Mouse (Mus musculus) ES-E14 (cell line): ENCODE measurements around the gene Gramd2. TPM values are rescaled to one million over a fixed set of nuclear protein-coding genes. Genes with fewer than 3 reads are reported as not detected.
A peak's percentile ranks its signal among the peaks of the same experiment; 100 is the strongest.

Experiments used
- DNase-seq: peaks from one replicate; pipeline ENCODE4 v3.0.0-alpha.2; 2013; ENCODE audit warnings: low read depth, low spot score
- H3K27ac ChIP-seq: 2 replicates; pipeline ENCODE4 v1.5.1; 2012; ENCODE audit warnings: low read depth, mild to moderate bottlenecking, low read length, moderate library complexity, mixed read lengths; ENCODE audit not compliant: poor library complexity, insufficient read depth, severe bottlenecking
- H3K36me3 ChIP-seq: 2 replicates; pipeline ENCODE4 v1.6.1; 2012; ENCODE audit warnings: mild to moderate bottlenecking, low read length, moderate library complexity, mixed read lengths; ENCODE audit not compliant: control insufficient read depth, poor library complexity, insufficient read depth, severe bottlenecking
- H3K4me1 ChIP-seq, 2 experiments: fragments of 150-350 bp in 1 of 2; sonication (generic) in 1 of 2; 2 replicates each; pipeline ENCODE4 v1.6.1; 2012; ENCODE audit warnings: low read length in 2 of 2, mild to moderate bottlenecking in 1 of 2, mixed read lengths in 1 of 2; ENCODE audit not compliant: control insufficient read depth in 2 of 2, insufficient read depth in 2 of 2, poor library complexity in 1 of 2
- H3K4me3 ChIP-seq, 2 experiments: fragments of 150-350 bp in 1 of 2; sonication (generic) in 1 of 2; 2 replicates each; pipeline ENCODE4 v1.5.1; 2012; ENCODE audit warnings: low read length in 2 of 2, low read depth in 1 of 2, mild to moderate bottlenecking in 1 of 2, mixed read lengths in 1 of 2; ENCODE audit not compliant: insufficient read depth in 1 of 2, poor library complexity in 1 of 2, severe bottlenecking in 1 of 2
- H3K9ac ChIP-seq: 2 replicates; pipeline ENCODE4 v1.6.1; 2012; ENCODE audit warnings: low read depth, mild to moderate bottlenecking, low read length, mixed read lengths; ENCODE audit not compliant: poor library complexity, insufficient read depth, severe bottlenecking
- H3K9me3 ChIP-seq: fragments of 150-350 bp; sonication (generic); 2 replicates; pipeline ENCODE4 v1.6.1; 2012; ENCODE audit warnings: low read depth, mild to moderate bottlenecking, low read length; ENCODE audit not compliant: control insufficient read depth, insufficient read depth
- CHD2 ChIP-seq: IDR thresholded peaks from 2 replicates; pipeline ENCODE4 v1.6.1; 2014; ENCODE audit warnings: mild to moderate bottlenecking, low read depth, low read length, inconsistent platforms
- HCFC1 ChIP-seq: IDR thresholded peaks from 2 replicates; pipeline ENCODE4 v1.6.1; 2012; ENCODE audit warnings: low read length, inconsistent platforms, borderline replicate concordance; ENCODE audit not compliant: insufficient read depth
- MAFK ChIP-seq: IDR thresholded peaks from 2 replicates; pipeline ENCODE4 v1.6.1; 2014; ENCODE audit warnings: mild to moderate bottlenecking, low read depth, low read length, inconsistent platforms; ENCODE audit not compliant: insufficient read depth
- ZC3H11A ChIP-seq: IDR thresholded peaks from 2 replicates; pipeline ENCODE4 v1.6.1; 2012; ENCODE audit warnings: low read depth, mild to moderate bottlenecking, inconsistent platforms, low read length, borderline replicate concordance
- ZNF384 ChIP-seq: IDR thresholded peaks from 2 replicates; pipeline ENCODE4 v1.6.1; 2012; ENCODE audit warnings: low read depth, low read length, inconsistent platforms
- in situ Hi-C, 2 experiments: fragments of 600-800 bp; cut with MboI; formaldehyde crosslinking; loops; one replicate each; pipeline ENCODE4 v1.15.1; 2025; ENCODE audit warnings: low sequenced_read_pairs in 2 of 2, inconsistent platforms in 1 of 2; ENCODE audit not compliant: unreplicated experiment in 2 of 2
- total RNA-seq: library from RNA; depleted of rRNA; stranded (reverse); fragments of 300-350 nt; gene quantifications from 2 replicates; pipeline ENCODE4 v1.2.3, GENCODE M21; 2012

Gene Gramd2
- total RNA-seq, 1 experiment: 3.5 TPM

GRCm38 (mm10) chr9:59656635-59657617 is 23.0 kb upstream of the Gramd2 start:
- Histone ChIP-seq H3K27ac (peak overlapping the region; percentile 91), H3K4me1 (peaks cover 0 to 17% of the 10 kb centered on the region in 2 experiments; a peak in 3 of 4 replicates), H3K36me3 (peaks cover 37% of the 10 kb centered on the region), H3K9me3 (no peaks in the 10 kb centered on the region), H3K9ac (peak overlapping the region; percentile 98), H3K4me3 (peak overlapping the region; percentile 88 to 90)
- DNase-seq: peak; percentile 92
- no peak; the same call in 1 of the 2 replicates for TF ChIP-seq HCFC1
- TF ChIP-seq MAFK: peak; percentile 43; the same call in 1 of the 2 replicates
- TF ChIP-seq ZNF384: no peak
- no peak for TF ChIP-seq ZC3H11A
- no peak; the same call in 1 of the 2 replicates for TF ChIP-seq CHD2
- in situ Hi-C loops: no loop called here

DNA sequence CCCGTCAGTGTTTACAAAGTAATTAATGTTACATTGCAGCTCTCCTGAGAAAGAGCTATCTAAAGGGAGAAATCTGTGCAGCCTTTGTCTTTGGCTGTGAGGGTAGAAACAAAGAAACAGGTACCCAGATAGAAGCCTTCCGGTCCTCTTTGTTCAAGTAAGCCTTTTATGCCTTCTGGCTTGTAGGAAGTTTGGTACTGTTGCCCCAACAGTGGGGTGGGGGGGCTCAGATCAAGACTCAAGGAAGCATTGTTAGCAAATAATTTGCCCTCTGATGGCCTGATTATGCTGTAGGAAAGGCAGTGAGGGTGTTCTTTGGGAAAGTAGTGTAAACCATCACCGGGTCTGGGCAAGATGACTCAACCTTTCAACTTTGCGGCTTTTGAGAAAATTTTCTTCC is 21.8 kb upstream of the Gramd2 start:
- Histone ChIP-seq H3K27ac (peak overlapping the region; percentile 91; the same call in 1 of the 2 replicates), H3K9me3 (no peaks in the 10 kb centered on the region), H3K9ac (peak overlapping the region; percentile 98), H3K4me3 (peak overlapping the region; percentile 88 to 90), H3K4me1 (peaks cover 0 to 22% of the 10 kb centered on the region in 2 experiments; a peak in 3 of 4 replicates), H3K36me3 (peaks cover 48% of the 10 kb centered on the region)
- TF ChIP-seq MAFK (no peak), ZC3H11A (no peak), ZNF384 (no peak), HCFC1 (no peak), CHD2 (no peak)
- in situ Hi-C loops: no loop called here
- no peak for DNase-seq

DNA sequence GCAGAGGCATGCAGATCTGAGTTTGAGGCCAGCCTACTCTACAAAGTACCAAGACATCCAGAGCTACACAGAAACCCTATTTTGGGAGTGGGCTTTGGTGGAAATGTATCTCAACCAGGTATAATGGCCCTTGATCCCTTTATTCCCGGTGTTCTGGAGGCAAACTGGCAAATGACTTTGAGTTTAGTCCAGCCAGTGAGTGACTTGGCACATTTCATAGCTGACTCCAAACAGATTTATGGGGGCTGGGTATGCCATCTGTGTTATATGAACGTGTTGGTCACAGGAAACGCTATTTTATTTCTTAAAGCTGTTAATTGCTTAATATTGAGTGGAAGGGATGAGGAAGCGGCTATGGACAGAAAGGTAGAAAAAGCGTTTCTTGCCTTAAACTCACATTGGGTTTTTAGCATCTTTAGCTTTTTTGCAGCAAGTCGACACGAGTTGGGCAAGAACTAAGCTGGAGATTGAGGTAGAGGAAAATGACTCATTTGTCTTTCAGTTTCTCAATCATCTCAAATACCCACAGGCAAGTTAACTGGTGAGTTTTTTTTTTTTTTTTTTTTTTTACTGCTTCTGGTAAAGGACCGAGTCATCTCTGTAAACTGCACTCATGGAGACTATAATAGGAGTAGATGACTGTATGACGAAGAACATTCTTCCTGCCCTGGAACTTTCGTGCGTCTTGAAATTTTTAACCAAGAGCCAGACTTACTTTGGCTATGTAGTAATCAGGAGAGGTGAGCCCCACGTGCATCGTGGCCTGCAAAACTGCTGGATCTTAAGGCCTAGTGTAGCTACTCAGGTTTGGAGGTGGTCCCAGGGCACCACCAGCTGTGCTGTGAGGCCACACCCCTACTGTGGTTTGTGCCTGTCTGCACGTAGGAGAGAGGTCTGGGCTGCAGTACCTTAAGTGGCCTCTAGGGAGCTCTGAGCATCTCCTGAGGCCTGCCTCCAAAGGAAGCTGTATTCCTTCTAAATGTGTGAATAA is 20.6 kb upstream of the Gramd2 start:
- peak; percentile 95 for DNase-seq
- Histone ChIP-seq H3K9ac (peak overlapping the region; percentile 72; the same call in 1 of the 2 replicates), H3K36me3 (peaks cover 59% of the 10 kb centered on the region), H3K27ac (no peak overlapping the region; the same call in 1 of the 2 replicates), H3K4me3 (peak overlapping the region; percentile 88 to 90), H3K9me3 (no peaks in the 10 kb centered on the region), H3K4me1 (peaks cover 0 to 21% of the 10 kb centered on the region in 2 experiments; a peak in 2 of 4 replicates)
- in situ Hi-C loops: no loop called here
- TF ChIP-seq MAFK (0 out of 2 replicates have a peak, but pooled peaks have one; percentile 13), ZC3H11A (no peak), CHD2 (no peak), HCFC1 (0 out of 2 replicates have a peak, but pooled peaks have one; percentile 15), ZNF384 (peak; percentile 60; the same call in 1 of the 2 replicates)

DNA sequence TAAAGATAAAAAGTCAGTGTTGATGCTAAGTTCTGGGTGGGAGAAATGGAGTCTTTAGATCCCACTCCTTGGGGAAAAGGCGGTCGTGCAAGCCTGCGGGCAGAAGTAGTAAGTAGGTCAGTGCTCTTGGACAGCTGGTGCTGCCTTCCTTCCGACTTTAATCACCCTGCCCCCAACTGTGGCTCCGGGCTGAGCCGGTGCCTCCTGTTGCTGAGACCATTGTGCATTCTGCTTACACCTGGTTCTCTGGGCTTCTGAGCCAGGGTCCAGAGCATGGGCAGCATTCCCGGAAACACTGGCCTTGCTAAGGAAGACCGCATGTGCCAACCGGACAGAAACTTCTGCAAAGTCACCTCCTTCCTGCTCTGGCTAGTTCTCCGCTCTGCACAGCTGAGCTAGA is 19.5 kb upstream of the Gramd2 start:
- Histone ChIP-seq H3K27ac (peak overlapping the region; percentile 34; the same call in 1 of the 2 replicates), H3K36me3 (peaks cover 69% of the 10 kb centered on the region), H3K9ac (peak overlapping the region; percentile 72), H3K9me3 (no peaks in the 10 kb centered on the region), H3K4me3 (peak overlapping the region; percentile 88 to 90), H3K4me1 (peaks cover 0 to 19% of the 10 kb centered on the region in 2 experiments; a peak in 2 of 4 replicates)
- in situ Hi-C loops: no loop called here
- TF ChIP-seq CHD2 (no peak), MAFK (no peak), HCFC1 (no peak), ZNF384 (no peak), ZC3H11A (no peak)
- DNase-seq: no peak
